Mouse (Mus musculus) hindbrain, embryonic 16.5 days (tissue): ENCODE data around the gene Tjp1. TPM values are rescaled to one million over a fixed set of nuclear protein-coding genes. Genes with fewer than 3 reads are reported as not detected.
A peak's percentile ranks its signal among the peaks of the same experiment; 100 is the strongest.

Experiments
- ATAC-seq: fragments of 200-750 bp; cut with Nextera tagmentation; 2 replicates; pipeline ENCODE4 v1.8.0; 2017; ENCODE audit warnings: moderate TSS enrichment, moderate library complexity
- H3K27ac ChIP-seq: fragments of 300-500 bp; sonication (generic); 2 replicates; pipeline ENCODE4 v1.5.1; 2014; ENCODE audit warnings: low read depth, mild to moderate bottlenecking, control low read depth, low read length, moderate library complexity
- H3K27me3 ChIP-seq: fragments of 300-500 bp; sonication (generic); replicated peaks from 2 replicates; pipeline ENCODE4 v1.6.1; 2014; ENCODE audit warnings: low read length; ENCODE audit not compliant: control insufficient read depth, insufficient read depth
- H3K36me3 ChIP-seq: fragments of 300-500 bp; sonication (generic); 2 replicates; pipeline ENCODE4 v1.6.1; 2014; ENCODE audit warnings: mild to moderate bottlenecking, low read length, moderate library complexity, mixed read lengths; ENCODE audit not compliant: control insufficient read depth, insufficient read depth
- H3K4me1 ChIP-seq: fragments of 300-500 bp; sonication (generic); 2 replicates; pipeline ENCODE4 v1.6.1; 2014; ENCODE audit warnings: low read depth, low read length; ENCODE audit not compliant: control insufficient read depth, insufficient read depth
- H3K4me2 ChIP-seq: fragments of 300-500 bp; sonication (generic); 2 replicates; pipeline ENCODE4 v1.6.1; 2014; ENCODE audit warnings: mild to moderate bottlenecking, low read length, control low read depth, moderate library complexity
- H3K4me3 ChIP-seq: fragments of 300-500 bp; sonication (generic); 2 replicates; pipeline ENCODE4 v1.5.1; 2014; ENCODE audit warnings: mild to moderate bottlenecking, low read length, control low read depth, moderate library complexity
- H3K9ac ChIP-seq: fragments of 300-500 bp; sonication (generic); 2 replicates; pipeline ENCODE4 v1.6.1; 2014; ENCODE audit warnings: low read depth, mild to moderate bottlenecking, control low read depth, low read length, moderate library complexity
- H3K9me3 ChIP-seq: fragments of 300-500 bp; sonication (generic); 2 replicates; pipeline ENCODE4 v1.6.1; 2014; ENCODE audit warnings: mild to moderate bottlenecking, low read length, moderate library complexity; ENCODE audit not compliant: control insufficient read depth
- WGBS: fragments of 180-500 bp; shearing (Covaris S2); extraction: QIAGEN DNeasy Blood & Tissue Kit; methylation state at CpG from one replicate; pipeline ENCODE4 v1.1.7; 2014; 5-methylcytosine and 5-hydroxymethylcytosine counted together
- polyA plus RNA-seq: library from polyadenylated mRNA; unstranded; fragments of >200 nt; fragmentation: Nextera tagmentation; extraction: Ambion mirVana; gene quantifications from 2 replicates; pipeline ENCODE4 v1.2.1, GENCODE M21; 2015

Gene Tjp1
- polyA plus RNA-seq, 1 experiment from 2014 or later, result 24.5 TPM

DNA sequence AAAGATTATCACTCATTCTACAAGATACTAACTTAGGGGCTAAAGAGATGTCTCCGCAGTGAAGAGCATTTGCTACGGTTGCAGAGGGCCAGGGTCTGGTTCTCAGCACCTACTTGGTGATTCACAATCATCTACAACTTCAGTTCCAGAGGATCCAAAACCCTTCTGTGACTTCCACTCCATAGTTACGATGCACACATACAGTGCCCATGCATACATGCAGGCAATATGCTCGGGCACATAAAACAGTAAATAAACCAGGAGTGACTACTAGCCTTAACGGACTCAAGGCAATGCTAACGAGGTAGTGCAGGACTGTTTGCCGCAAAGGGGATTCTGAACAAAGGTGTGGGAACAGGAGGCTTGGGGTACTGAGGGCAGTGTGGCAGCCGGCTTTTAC, 7.0 kb downstream of the Tjp1 start:
- no peak overlapping the region for H3K4me3 ChIP-seq
- no peak overlapping the region for H3K9ac ChIP-seq
- H3K9me3 ChIP-seq, result no peaks in the 10 kb centered on the region
- 94% methylated on average over 8 of the region's 8 CpGs for WGBS
- H3K4me2 ChIP-seq, result no peak overlapping the region
- H3K27ac ChIP-seq, result no peak overlapping the region
- no peak for ATAC-seq
- no peaks in the 10 kb centered on the region for H3K36me3 ChIP-seq
- no peaks in the 10 kb centered on the region for H3K27me3 ChIP-seq
- no peaks in the 10 kb centered on the region for H3K4me1 ChIP-seq

DNA sequence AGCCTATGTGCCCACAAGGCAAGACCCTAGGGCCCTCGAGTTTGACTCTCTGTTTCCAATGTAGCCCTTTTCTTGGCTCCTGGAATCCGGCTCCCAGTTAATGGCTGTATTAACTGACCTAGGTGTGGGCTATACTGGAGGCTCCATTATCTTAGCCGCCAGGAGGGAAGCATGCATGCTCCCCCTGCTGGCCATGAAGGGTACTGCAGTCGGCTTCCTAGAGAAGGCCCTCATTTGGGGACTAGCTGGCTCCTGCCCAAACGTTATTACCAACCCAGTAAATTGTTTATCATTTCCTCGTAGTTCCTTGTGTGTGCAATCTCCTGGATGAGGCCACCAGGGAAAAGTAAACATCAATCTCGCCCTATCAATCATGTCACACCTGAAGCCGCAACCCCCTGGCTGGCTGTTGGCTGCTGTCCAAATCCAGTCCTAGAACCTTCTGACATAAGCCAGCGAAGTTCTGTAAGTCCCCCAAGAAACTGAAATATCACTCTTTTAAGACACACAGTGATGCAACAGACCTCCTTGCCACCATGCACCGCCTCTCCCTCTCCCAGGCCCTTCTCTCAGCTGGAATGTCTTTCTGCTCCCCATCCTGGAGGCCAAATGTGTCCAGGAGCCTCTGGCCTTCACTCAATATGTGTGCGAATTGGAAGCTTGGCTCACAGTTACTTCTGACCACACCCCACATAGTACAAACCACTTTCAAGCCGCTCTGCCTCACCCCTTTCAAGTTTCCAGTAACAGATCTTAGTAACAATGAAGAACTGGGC, 7.6 kb downstream of the Tjp1 start:
- Histone ChIP-seq H3K4me3 (no peak overlapping the region), H3K4me1 (no peaks in the 10 kb centered on the region), H3K36me3 (no peaks in the 10 kb centered on the region), H3K9me3 (no peaks in the 10 kb centered on the region), H3K4me2 (no peak overlapping the region), H3K27me3 (no peaks in the 10 kb centered on the region), H3K9ac (no peak overlapping the region), H3K27ac (no peak overlapping the region)
- ATAC-seq, result no peak
- 44% methylated on average over 12 of the region's 12 CpGs for WGBS

DNA sequence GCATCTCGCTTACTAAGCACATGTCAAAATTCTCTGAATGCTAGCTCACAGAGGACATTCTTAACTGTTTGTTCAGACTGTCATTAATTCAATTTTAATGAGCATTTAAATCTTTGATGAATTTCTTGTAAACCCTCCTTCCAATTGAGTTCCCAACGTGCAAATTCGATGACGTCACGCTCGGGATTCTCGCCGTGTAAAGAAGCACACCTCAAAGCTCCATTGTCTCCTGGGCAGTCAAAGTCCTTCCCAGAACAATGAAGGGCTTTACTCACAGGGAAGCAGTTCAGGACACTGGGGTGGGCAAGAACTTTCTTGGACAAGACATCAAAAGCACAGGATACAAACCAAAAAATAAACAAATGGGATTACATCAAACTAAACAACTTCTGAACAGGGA, 10.7 kb downstream of the Tjp1 start:
- WGBS, result 38% methylated on average over 8 of the region's 8 CpGs
- no peak overlapping the region for H3K4me3 ChIP-seq
- no peak overlapping the region for H3K4me2 ChIP-seq
- H3K4me1 ChIP-seq, result peaks cover 10% of the 10 kb centered on the region
- H3K9me3 ChIP-seq, result no peaks in the 10 kb centered on the region
- no peak overlapping the region for H3K27ac ChIP-seq
- no peak for ATAC-seq
- H3K36me3 ChIP-seq, result no peaks in the 10 kb centered on the region
- H3K27me3 ChIP-seq, result no peaks in the 10 kb centered on the region
- H3K9ac ChIP-seq, result no peak overlapping the region

DNA sequence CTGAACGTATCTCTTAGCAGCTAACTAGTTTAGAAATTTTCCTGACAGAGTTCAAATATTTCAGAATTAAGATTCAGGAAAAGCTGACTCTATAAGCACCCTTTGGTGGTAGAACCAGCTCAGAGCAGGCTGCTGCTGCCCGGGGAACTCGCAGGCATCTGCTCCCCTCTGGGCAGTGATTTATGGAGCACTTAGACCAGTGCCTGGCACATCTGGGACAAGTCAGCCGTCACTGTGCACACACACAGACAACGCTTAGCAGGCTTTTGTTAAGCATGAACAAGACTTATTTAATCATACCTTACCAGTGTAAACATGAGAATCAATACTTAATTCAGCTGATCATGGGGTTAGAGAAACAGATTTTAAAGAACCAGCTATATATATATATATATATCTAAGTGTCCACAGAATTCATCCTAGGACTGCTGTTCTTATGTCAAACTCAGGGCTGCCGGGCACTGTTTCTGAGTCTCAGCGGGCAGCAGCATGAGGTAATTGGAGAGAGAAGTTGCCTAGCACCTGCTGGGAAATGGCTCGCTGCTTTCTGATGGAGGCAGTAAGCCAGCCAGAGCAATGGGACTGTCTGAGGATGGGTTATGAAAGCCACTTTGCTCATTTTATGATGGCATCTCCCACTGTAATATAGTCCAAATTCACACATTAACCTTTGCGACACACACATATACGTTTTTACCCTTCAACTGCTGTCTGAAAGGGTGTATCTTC, 14.0 kb downstream of the Tjp1 start:
- no peak overlapping the region for H3K4me2 ChIP-seq
- no peak overlapping the region for H3K9ac ChIP-seq
- peak; percentile 64 for ATAC-seq
- no peak overlapping the region for H3K4me3 ChIP-seq
- no peaks in the 10 kb centered on the region for H3K9me3 ChIP-seq
- 33% methylated on average over 10 of the region's 10 CpGs for WGBS
- H3K27me3 ChIP-seq, result no peaks in the 10 kb centered on the region
- H3K4me1 ChIP-seq, result peaks cover 10% of the 10 kb centered on the region
- H3K27ac ChIP-seq, result no peak overlapping the region
- H3K36me3 ChIP-seq, result no peaks in the 10 kb centered on the region

DNA sequence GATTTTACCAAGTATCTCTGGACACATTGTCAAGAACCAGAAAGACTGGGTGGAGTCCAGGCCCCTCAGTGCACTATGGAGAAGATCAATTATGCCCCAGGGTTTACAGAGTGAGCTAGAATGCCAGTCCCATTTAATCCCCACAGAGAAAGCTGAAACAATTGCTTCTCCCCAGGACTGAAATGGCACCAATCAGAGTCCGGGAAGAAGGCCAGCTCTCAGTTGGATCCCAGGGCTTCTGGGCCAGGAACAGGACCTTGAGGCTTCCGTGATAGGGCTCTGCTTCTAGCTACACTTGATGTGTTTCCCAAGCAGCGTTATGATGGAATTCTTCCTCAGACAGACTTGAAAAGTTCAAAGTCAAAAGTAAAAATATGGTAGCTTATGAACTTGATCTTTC, 18.2 kb downstream of the Tjp1 start:
- Histone ChIP-seq H3K27me3 (no peaks in the 10 kb centered on the region), H3K36me3 (no peaks in the 10 kb centered on the region), H3K9me3 (no peaks in the 10 kb centered on the region), H3K9ac (no peak overlapping the region), H3K4me3 (no peak overlapping the region), H3K4me2 (no peak overlapping the region), H3K27ac (no peak overlapping the region), H3K4me1 (peaks cover 10% of the 10 kb centered on the region)
- 37% methylated on average over 3 of the region's 3 CpGs for WGBS
- ATAC-seq, result no peak

DNA sequence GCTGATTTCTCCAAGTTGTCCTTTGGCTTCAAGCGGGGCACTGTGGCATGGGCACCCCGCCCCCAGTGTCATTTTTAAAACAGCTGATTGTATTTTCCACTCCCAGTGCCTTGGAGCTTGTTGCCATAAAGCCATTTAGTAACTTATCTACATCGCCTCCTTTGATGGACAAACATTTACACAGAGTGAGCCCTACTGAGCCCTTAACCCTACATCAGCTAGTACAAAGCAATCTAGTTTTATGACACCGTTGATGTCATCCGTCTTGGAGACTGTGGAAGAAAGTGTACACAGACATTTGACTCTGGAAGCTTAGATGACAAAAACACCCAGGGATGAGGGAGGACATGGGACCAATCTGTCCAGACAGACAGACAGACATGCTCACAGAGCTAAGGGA, 20.2 kb downstream of the Tjp1 start:
- no peaks in the 10 kb centered on the region for H3K4me1 ChIP-seq
- H3K4me2 ChIP-seq, result no peak overlapping the region
- no peak overlapping the region for H3K4me3 ChIP-seq
- ATAC-seq, result no peak
- no peak overlapping the region for H3K9ac ChIP-seq
- H3K27me3 ChIP-seq, result no peaks in the 10 kb centered on the region
- H3K36me3 ChIP-seq, result no peaks in the 10 kb centered on the region
- no peak overlapping the region for H3K27ac ChIP-seq
- WGBS, result 82% methylated on average over 5 of the region's 5 CpGs
- H3K9me3 ChIP-seq, result no peaks in the 10 kb centered on the region

DNA sequence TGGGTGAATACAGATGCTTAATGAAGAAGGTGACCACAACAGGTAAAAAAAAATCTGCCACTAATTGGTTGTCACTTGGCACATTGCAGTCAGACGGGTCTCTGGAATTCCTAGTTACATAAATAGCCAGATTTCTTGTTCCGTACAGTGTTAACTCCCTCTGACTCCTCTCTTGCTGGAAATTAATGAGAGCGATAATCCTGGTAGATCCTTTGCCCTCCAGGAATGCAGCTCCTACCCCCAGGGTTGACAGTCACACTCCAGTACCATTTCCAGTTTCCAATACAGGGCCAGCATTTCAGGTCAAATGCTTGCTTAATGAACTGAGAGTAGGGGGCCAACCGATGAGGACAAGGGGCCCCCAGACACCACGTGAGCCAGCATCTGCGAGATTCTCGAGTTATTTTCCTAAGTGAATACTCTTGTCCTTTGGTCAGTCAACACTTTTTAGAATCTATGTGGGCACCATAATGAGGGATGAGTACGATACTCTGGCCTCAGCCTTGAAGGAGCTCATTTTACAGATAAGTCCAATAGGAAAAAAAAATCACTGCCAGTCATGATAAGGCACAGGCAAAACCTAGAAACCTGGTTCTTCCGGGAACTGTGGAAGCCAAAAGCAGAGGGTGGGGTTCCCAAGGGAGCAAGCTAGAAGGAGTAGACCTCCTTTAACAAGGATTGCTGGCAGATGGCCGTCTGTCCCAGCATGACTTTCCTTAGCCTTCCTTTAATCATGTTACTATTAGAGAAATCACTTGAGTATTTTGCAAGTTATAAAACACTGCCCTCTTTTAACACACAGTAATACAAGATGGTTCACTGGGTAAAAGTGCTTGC, 24.9 kb downstream of the Tjp1 start:
- no peaks in the 10 kb centered on the region for H3K9me3 ChIP-seq
- H3K4me2 ChIP-seq, result no peak overlapping the region
- H3K27me3 ChIP-seq, result no peaks in the 10 kb centered on the region
- H3K4me1 ChIP-seq, result no peaks in the 10 kb centered on the region
- WGBS, result 69% methylated on average over 10 of the region's 10 CpGs
- no peak for ATAC-seq
- H3K36me3 ChIP-seq, result no peaks in the 10 kb centered on the region
- H3K27ac ChIP-seq, result no peak overlapping the region
- H3K9ac ChIP-seq, result no peak overlapping the region
- H3K4me3 ChIP-seq, result no peak overlapping the region

DNA sequence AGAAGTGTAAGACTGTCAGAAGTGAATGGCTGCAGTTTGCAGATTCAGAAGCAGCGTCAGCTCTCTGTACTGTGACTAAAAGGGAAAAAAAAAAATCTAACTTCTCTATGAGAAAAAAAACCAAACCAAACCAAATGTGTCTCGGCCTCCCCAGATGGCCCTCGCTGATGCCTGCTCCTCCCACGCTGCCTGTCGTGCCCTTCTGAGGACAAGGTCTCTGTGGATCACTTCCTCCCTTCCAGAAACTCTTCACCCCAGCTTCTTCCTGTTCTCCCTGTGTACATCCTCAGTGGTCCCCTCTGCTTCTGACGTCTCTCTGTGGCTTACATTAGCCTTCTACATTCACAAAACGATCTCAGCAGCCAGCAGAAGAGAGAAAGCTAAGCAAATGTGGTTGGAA, 26.8 kb downstream of the Tjp1 start:
- no peak overlapping the region for H3K9ac ChIP-seq
- no peak overlapping the region for H3K27ac ChIP-seq
- H3K4me3 ChIP-seq, result no peak overlapping the region
- H3K9me3 ChIP-seq, result no peaks in the 10 kb centered on the region
- no peak for ATAC-seq
- 61% methylated on average over 7 of the region's 7 CpGs for WGBS
- H3K27me3 ChIP-seq, result no peaks in the 10 kb centered on the region
- no peak overlapping the region for H3K4me2 ChIP-seq
- no peaks in the 10 kb centered on the region for H3K4me1 ChIP-seq
- H3K36me3 ChIP-seq, result no peaks in the 10 kb centered on the region
